Mouse (Mus musculus): ENCODE data around the gene Ankrd49. TPM values are rescaled to one million over a fixed set of nuclear protein-coding genes. Genes with fewer than 3 reads are reported as not detected.

Gene Ankrd49
- total and polyA plus RNA-seq, 2 experiments from 2014 or later: 12.1 to 22.1 TPM

- no peaks in the 10 kb centered on the region for H3K4me1 ChIP-seq (ENCODE audit: insufficient read depth, low read length)
- 98% methylated on average over 1 of the region's 1 CpGs for WGBS
- H3K4me3 ChIP-seq (ENCODE audit: low read depth, low read length): no peak overlapping the region
- no peaks in the 10 kb centered on the region for H3K9me3 ChIP-seq (ENCODE audit: low read length)
- no peaks in the 10 kb centered on the region for H3K27me3 ChIP-seq (ENCODE audit: insufficient read depth, low read length)
- H3K36me3 ChIP-seq (ENCODE audit: insufficient read depth, low read length): peaks cover 37% of the 10 kb centered on the region
- DNase-seq (ENCODE audit: low spot score): no peak
- no peak for ATAC-seq (ENCODE audit: low FRiP score)
- no peak for TF ChIP-seq CTCF (IDR thresholded peaks at IDR 0.05)
- no peak overlapping the region for H3K27ac ChIP-seq (ENCODE audit: low read depth, low read length)
- H3K9ac ChIP-seq (replicated peaks; ENCODE audit: low read length, poor library complexity, severe bottlenecking): no peak overlapping the region
- no peak overlapping the region for H3K4me2 ChIP-seq (ENCODE audit: low read depth, low read length, poor library complexity, severe bottlenecking)
Measured at GRCm38 (mm10) chr9:14806786-14807185, 22.1 kb upstream of the Ankrd49 start.

GRCm38 (mm10) chr9:14805714-14806113 is 21.1 kb upstream of the Ankrd49 start:
- TF ChIP-seq CTCF (IDR thresholded peaks at IDR 0.05): no peak
- Histone ChIP-seq H3K27me3 (ENCODE audit: insufficient read depth, low read length) (no peaks in the 10 kb centered on the region), H3K4me3 (ENCODE audit: low read depth, low read length) (no peak overlapping the region), H3K36me3 (ENCODE audit: insufficient read depth, low read length) (peaks cover 33% of the 10 kb centered on the region), H3K4me1 (ENCODE audit: insufficient read depth, low read length) (no peaks in the 10 kb centered on the region), H3K9me3 (ENCODE audit: low read length) (no peaks in the 10 kb centered on the region), H3K9ac (replicated peaks; ENCODE audit: low read length, poor library complexity, severe bottlenecking) (no peak overlapping the region), H3K27ac (ENCODE audit: low read depth, low read length) (no peak overlapping the region), H3K4me2 (ENCODE audit: low read depth, low read length, poor library complexity, severe bottlenecking) (no peak overlapping the region)
- no peak for DNase-seq (ENCODE audit: low spot score)
- ATAC-seq (ENCODE audit: low FRiP score): no peak
- WGBS: 97% methylated on average over 2 of the region's 2 CpGs

- DNase-seq (ENCODE audit: low spot score): no peak
- H3K4me1 ChIP-seq (ENCODE audit: insufficient read depth, low read length): no peaks in the 10 kb centered on the region
- WGBS: 89% methylated on average over 6 of the region's 6 CpGs
- H3K36me3 ChIP-seq (ENCODE audit: insufficient read depth, low read length): peaks cover 5% of the 10 kb centered on the region; the same call in 1 of the 2 replicates
- no peak overlapping the region for H3K4me3 ChIP-seq (ENCODE audit: low read depth, low read length)
- no peak overlapping the region for H3K9ac ChIP-seq (replicated peaks; ENCODE audit: low read length, poor library complexity, severe bottlenecking)
- no peaks in the 10 kb centered on the region for H3K27me3 ChIP-seq (ENCODE audit: insufficient read depth, low read length)
- no peak for TF ChIP-seq CTCF (IDR thresholded peaks at IDR 0.05)
- no peaks in the 10 kb centered on the region for H3K9me3 ChIP-seq (ENCODE audit: low read length)
- no peak overlapping the region for H3K4me2 ChIP-seq (ENCODE audit: low read depth, low read length, poor library complexity, severe bottlenecking)
- no peak overlapping the region for H3K27ac ChIP-seq (ENCODE audit: low read depth, low read length)
- no peak for ATAC-seq (ENCODE audit: low FRiP score)
Measured at GRCm38 (mm10) chr9:14787356-14787755, 2.7 kb upstream of the Ankrd49 start.

GRCm38 (mm10) chr9:14778341-14778740 is 6.3 kb downstream of the Ankrd49 start:
- Histone ChIP-seq H3K4me1 (ENCODE audit: insufficient read depth, low read length) (no peaks in the 10 kb centered on the region), H3K4me3 (ENCODE audit: low read depth, low read length) (no peak overlapping the region), H3K36me3 (ENCODE audit: insufficient read depth, low read length) (peaks cover 10% of the 10 kb centered on the region), H3K4me2 (ENCODE audit: low read depth, low read length, poor library complexity, severe bottlenecking) (no peak overlapping the region), H3K9ac (replicated peaks; ENCODE audit: low read length, poor library complexity, severe bottlenecking) (no peak overlapping the region), H3K27ac (ENCODE audit: low read depth, low read length) (no peak overlapping the region), H3K9me3 (ENCODE audit: low read length) (no peaks in the 10 kb centered on the region), H3K27me3 (ENCODE audit: insufficient read depth, low read length) (no peaks in the 10 kb centered on the region)
- DNase-seq (ENCODE audit: low spot score): no peak
- WGBS: 49% methylated on average over 13 of the region's 13 CpGs
- no peak for ATAC-seq (ENCODE audit: low FRiP score)
- TF ChIP-seq CTCF (IDR thresholded peaks at IDR 0.05): no peak

- 53% methylated on average over 2 of the region's 2 CpGs for WGBS
- Histone ChIP-seq H3K4me3 (ENCODE audit: low read depth, low read length) (no peak overlapping the region), H3K9me3 (ENCODE audit: low read length) (no peaks in the 10 kb centered on the region), H3K4me1 (ENCODE audit: insufficient read depth, low read length) (0 out of 2 replicates have a peak, but pooled peaks cover 6% of the 10 kb centered on the region), H3K27ac (ENCODE audit: low read depth, low read length) (no peak overlapping the region), H3K4me2 (ENCODE audit: low read depth, low read length, poor library complexity, severe bottlenecking) (no peak overlapping the region), H3K36me3 (ENCODE audit: insufficient read depth, low read length) (no peaks in the 10 kb centered on the region), H3K27me3 (ENCODE audit: insufficient read depth, low read length) (no peaks in the 10 kb centered on the region), H3K9ac (replicated peaks; ENCODE audit: low read length, poor library complexity, severe bottlenecking) (no peak overlapping the region)
- peak; percentile 15 for DNase-seq (ENCODE audit: low spot score)
- no peak for ATAC-seq (ENCODE audit: low FRiP score)
- TF ChIP-seq CTCF (IDR thresholded peaks at IDR 0.05): peak; percentile 66
Measured at GRCm38 (mm10) chr9:14773813-14774212, 10.8 kb downstream of the Ankrd49 start.

GRCm38 (mm10) chr9:14772074-14772473 is 12.6 kb downstream of the Ankrd49 start:
- TF ChIP-seq CTCF (IDR thresholded peaks at IDR 0.05): no peak
- no peak overlapping the region for H3K27ac ChIP-seq (ENCODE audit: low read depth, low read length)
- no peaks in the 10 kb centered on the region for H3K27me3 ChIP-seq (ENCODE audit: insufficient read depth, low read length)
- no peaks in the 10 kb centered on the region for H3K36me3 ChIP-seq (ENCODE audit: insufficient read depth, low read length)
- H3K9ac ChIP-seq (replicated peaks; ENCODE audit: low read length, poor library complexity, severe bottlenecking): no peak overlapping the region
- DNase-seq (ENCODE audit: low spot score): no peak
- 0 out of 2 replicates have a peak, but pooled peaks cover 6% of the 10 kb centered on the region for H3K4me1 ChIP-seq (ENCODE audit: insufficient read depth, low read length)
- ATAC-seq (ENCODE audit: low FRiP score): no peak
- 85% methylated on average over 2 of the region's 2 CpGs for WGBS
- H3K9me3 ChIP-seq (ENCODE audit: low read length): no peaks in the 10 kb centered on the region
- H3K4me3 ChIP-seq (ENCODE audit: low read depth, low read length): no peak overlapping the region
- H3K4me2 ChIP-seq (ENCODE audit: low read depth, low read length, poor library complexity, severe bottlenecking): no peak overlapping the region

All from midbrain, postnatal 0 days (tissue).